Mouse (Mus musculus) kidney, embryonic 16.5 days (tissue): Measurements from ENCODE around the gene Saal1. TPM values are rescaled to one million over a fixed set of nuclear protein-coding genes. Genes with fewer than 3 reads are reported as not detected.
"Not testable (repeated sequence)": the region's sequence is repeated elsewhere in the genome, so short reads cannot be mapped to it uniquely, and the experiment has no call there.

Experiments
- ATAC-seq: fragments of 200-750 bp; cut with Nextera tagmentation; 2 replicates; pipeline ENCODE4 v1.8.0; 2017; ENCODE audit warnings: moderate TSS enrichment; ENCODE audit not compliant: low FRiP score, low TSS enrichment
- H3K27ac ChIP-seq: fragments of 300-500 bp; sonication (generic); 2 replicates; pipeline ENCODE4 v1.5.1; 2014; ENCODE audit warnings: low read length
- H3K27me3 ChIP-seq: fragments of 300-500 bp; sonication (generic); 2 replicates; pipeline ENCODE4 v1.6.1; 2014; ENCODE audit warnings: low read length, control low read depth, mixed read lengths; ENCODE audit not compliant: insufficient read depth
- H3K36me3 ChIP-seq: fragments of 300-500 bp; sonication (generic); 2 replicates; pipeline ENCODE4 v1.6.1; 2014; ENCODE audit warnings: low read length, control low read depth, mixed read lengths; ENCODE audit not compliant: insufficient read depth
- H3K4me1 ChIP-seq: fragments of 300-500 bp; sonication (generic); 2 replicates; pipeline ENCODE4 v1.6.1; 2014; ENCODE audit warnings: low read length, control low read depth, mixed read lengths; ENCODE audit not compliant: insufficient read depth
- H3K4me2 ChIP-seq: fragments of 300-500 bp; sonication (generic); replicated peaks from 2 replicates; pipeline ENCODE4 v1.6.1; 2014; ENCODE audit warnings: low read depth, low read length
- H3K4me3 ChIP-seq: fragments of 300-500 bp; sonication (generic); 2 replicates; pipeline ENCODE4 v1.5.1; 2014; ENCODE audit warnings: mild to moderate bottlenecking, low read length
- H3K9ac ChIP-seq: fragments of 300-500 bp; sonication (generic); replicated peaks from 2 replicates; pipeline ENCODE4 v1.6.1; 2014; ENCODE audit warnings: low read length
- H3K9me3 ChIP-seq: fragments of 300-500 bp; sonication (generic); 2 replicates; pipeline ENCODE4 v1.6.1; 2016; ENCODE audit warnings: low read length, control low read depth
- WGBS: fragments of 180-500 bp; shearing (Covaris S2); extraction: QIAGEN DNeasy Blood & Tissue Kit; methylation state at CpG from one replicate; pipeline ENCODE4 v1.1.7; 2014; 5-methylcytosine and 5-hydroxymethylcytosine counted together
- polyA plus RNA-seq: library from polyadenylated mRNA; unstranded; fragments of >200 nt; fragmentation: Nextera tagmentation; extraction: Ambion mirVana; gene quantifications from 2 replicates; pipeline ENCODE4 v1.2.1, GENCODE M21; 2015

The Saal1 gene
- polyA plus RNA-seq, 1 experiment from 2014 or later: 34.1 TPM

- 71% methylated on average over 6 of the region's 6 CpGs for WGBS
Observed at GRCm38 (mm10) chr7:46712250-46712649, 1.8 kb upstream of the Saal1 start.

GRCm38 (mm10) chr7:46700521-46701025 is 9.9 kb downstream of the Saal1 start:
- no peak overlapping the region for H3K4me3 ChIP-seq
- no peak overlapping the region for H3K9ac ChIP-seq
- no peaks in the 10 kb centered on the region for H3K4me1 ChIP-seq
- WGBS: 89% methylated on average over 6 of the region's 6 CpGs
- ATAC-seq: no peak
- H3K9me3 ChIP-seq: no peaks in the 10 kb centered on the region
- H3K4me2 ChIP-seq: no peak overlapping the region
- peaks cover 75% of the 10 kb centered on the region for H3K36me3 ChIP-seq
- H3K27me3 ChIP-seq: no peaks in the 10 kb centered on the region
- no peak overlapping the region for H3K27ac ChIP-seq

More at GRCm38 (mm10) chr7:46712250-46712649, 1.8 kb upstream of the Saal1 start:
- H3K27ac ChIP-seq: no peak overlapping the region
- no peak for ATAC-seq
- H3K27me3 ChIP-seq: no peaks in the 10 kb centered on the region
- H3K9me3 ChIP-seq: no peaks in the 10 kb centered on the region
- H3K4me2 ChIP-seq: no peak overlapping the region
- peaks cover 7% of the 10 kb centered on the region for H3K36me3 ChIP-seq
- H3K4me1 ChIP-seq: peaks cover 9% of the 10 kb centered on the region
- no peak overlapping the region for H3K4me3 ChIP-seq
- no peak overlapping the region for H3K9ac ChIP-seq

DNA sequence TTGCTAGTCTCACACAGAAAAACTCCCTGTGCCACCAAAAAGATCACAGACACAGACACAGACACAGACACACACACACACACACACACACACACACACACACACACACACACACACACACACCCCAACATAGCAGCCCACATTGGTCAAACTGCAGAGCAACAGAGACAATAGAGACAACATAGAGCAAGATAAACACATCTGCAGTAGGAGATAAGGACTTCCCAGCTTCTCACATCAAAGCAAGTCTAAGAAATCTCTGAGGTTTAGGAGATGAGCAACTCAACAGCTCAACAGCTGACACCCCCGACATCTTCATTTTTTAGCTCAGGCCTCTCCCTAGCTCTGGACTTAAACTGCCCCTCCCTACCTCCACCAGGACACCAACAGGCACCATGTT is 13.7 kb downstream of the Saal1 start:
- no peak for ATAC-seq
- WGBS: 96% methylated on average over 1 of the region's 1 CpGs
- no peaks in the 10 kb centered on the region for H3K4me1 ChIP-seq

DNA sequence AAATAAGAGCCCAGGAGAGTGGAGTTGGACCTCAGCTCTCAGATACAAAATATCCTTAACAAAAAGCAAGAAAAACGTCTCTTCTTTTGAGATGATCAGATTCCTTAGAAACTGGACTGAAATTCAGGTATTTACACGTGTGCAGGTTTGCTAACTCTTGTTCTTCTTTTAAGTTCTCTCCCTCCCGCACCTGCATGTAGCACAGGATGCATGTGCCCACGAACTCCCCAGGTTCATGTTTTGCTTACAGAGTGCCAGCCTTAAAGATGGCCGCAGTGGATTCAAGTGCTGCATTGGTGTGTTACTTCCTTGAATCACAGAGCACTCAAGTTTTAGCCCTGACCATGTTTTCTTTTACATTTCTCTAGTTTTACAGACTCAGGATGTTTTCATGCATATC is 23.7 kb downstream of the Saal1 start:
- Histone ChIP-seq H3K4me1 (no peaks in the 10 kb centered on the region), H3K36me3 (peaks cover 39% of the 10 kb centered on the region), H3K9me3 (no peaks in the 10 kb centered on the region), H3K4me2 (no peak overlapping the region), H3K9ac (no peak overlapping the region), H3K4me3 (no peak overlapping the region), H3K27ac (no peak overlapping the region), H3K27me3 (no peaks in the 10 kb centered on the region)
- ATAC-seq: no peak
- 88% methylated on average over 5 of the region's 5 CpGs for WGBS

More for the DNA sequence above, 13.7 kb downstream of the Saal1 start:
- Histone ChIP-seq H3K36me3 (peaks cover 57% of the 10 kb centered on the region), H3K9me3 (no peaks in the 10 kb centered on the region), H3K4me3 (no peak overlapping the region), H3K27me3 (no peaks in the 10 kb centered on the region), H3K4me2 (no peak overlapping the region), H3K9ac (no peak overlapping the region), H3K27ac (no peak overlapping the region)

DNA sequence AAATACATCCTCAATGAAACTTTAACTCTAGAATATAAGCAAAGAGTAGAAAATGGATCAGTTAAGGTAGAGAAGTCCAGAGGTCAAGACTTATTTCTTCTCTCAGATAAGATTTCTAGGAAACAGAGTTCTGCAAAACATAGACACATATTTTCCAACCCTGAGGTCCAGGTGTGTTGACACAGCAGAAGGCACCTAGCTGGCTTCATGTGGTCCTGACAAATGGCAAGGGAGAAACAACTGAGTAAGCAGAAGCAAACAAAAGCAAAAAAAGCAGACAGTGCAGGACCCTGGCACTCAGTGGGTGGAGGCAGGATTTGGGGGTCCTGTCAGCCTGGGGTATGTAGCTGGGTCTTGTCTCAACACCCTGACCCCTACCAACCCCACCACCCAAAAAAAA is 29.7 kb downstream of the Saal1 start:
- no peak overlapping the region for H3K27ac ChIP-seq
- no peaks in the 10 kb centered on the region for H3K36me3 ChIP-seq
- H3K4me3 ChIP-seq: no peak overlapping the region
- H3K4me2 ChIP-seq: no peak overlapping the region
- H3K27me3 ChIP-seq: no peaks in the 10 kb centered on the region
- no peaks in the 10 kb centered on the region for H3K9me3 ChIP-seq
- no peaks in the 10 kb centered on the region for H3K4me1 ChIP-seq
- H3K9ac ChIP-seq: no peak overlapping the region
- no peak for ATAC-seq

DNA sequence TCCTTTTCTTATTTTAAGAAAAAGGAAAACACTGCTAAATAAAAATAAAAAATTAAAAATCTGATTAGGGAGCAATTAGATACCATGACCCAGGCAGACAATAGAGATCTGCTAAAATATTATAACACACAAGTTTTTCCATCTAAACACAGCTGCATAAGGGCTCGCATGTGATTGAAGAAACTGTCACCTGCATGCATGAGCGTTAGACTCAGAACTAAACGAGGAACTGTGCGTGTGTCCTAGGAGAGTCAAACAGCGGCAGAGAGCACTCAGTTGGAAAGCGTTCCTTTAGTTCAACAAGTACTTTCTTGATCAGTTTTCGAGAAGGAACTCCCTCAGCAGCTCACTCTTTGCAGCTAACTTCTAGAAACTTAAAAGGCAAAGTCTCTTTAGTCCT is 31.4 kb downstream of the Saal1 start:
- not testable (repeated sequence) for H3K4me3 ChIP-seq, H3K27ac ChIP-seq, H3K4me1 ChIP-seq, H3K9ac ChIP-seq, ATAC-seq, H3K27me3 ChIP-seq, H3K9me3 ChIP-seq, H3K4me2 ChIP-seq, H3K36me3 ChIP-seq
- WGBS: 77% methylated on average over 7 of the region's 7 CpGs

- H3K27ac ChIP-seq: no peak overlapping the region
- H3K9me3 ChIP-seq: no peaks in the 10 kb centered on the region
- no peaks in the 10 kb centered on the region for H3K36me3 ChIP-seq
- no peaks in the 10 kb centered on the region for H3K27me3 ChIP-seq
- no peak overlapping the region for H3K4me2 ChIP-seq
- ATAC-seq: no peak
- no peak overlapping the region for H3K9ac ChIP-seq
- no peak overlapping the region for H3K4me3 ChIP-seq
- H3K4me1 ChIP-seq: no peaks in the 10 kb centered on the region
- WGBS: 83% methylated on average over 3 of the region's 3 CpGs
Observed at GRCm38 (mm10) chr7:46678417-46678816, 32.1 kb downstream of the Saal1 start.

DNA sequence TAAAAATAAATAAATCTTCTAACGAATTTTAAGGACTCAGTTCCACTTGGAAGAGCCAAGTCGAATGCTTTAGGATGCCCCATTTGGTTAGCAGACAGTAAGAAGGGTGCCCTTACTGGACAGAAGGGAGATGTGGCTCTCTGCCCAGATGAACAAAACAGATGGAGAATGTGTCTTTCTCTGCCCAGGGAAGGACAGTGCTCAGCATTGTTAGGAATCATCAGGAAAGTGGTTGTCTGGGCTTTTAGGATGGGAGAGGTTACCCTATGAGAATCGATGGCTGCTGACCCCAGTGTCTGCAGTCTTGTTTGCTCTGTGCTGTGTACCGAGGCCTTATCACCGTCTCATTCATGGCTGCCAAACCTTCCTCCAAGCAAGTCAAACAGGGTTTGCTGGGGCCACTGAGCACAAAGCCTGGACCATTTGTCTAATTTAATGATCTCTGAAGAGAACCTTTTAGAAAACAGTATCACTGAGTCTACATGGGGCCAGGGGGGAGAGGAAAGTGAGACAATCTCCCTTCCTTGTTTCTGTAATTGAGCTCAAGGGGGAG is 33.6 kb downstream of the Saal1 start:
- 32% methylated on average over 5 of the region's 5 CpGs for WGBS
- H3K4me3 ChIP-seq: no peak overlapping the region
- no peak for ATAC-seq

GRCm38 (mm10) chr7:46675886-46676285 is 34.6 kb downstream of the Saal1 start:
- Histone ChIP-seq H3K4me3 (no peak overlapping the region), H3K9me3 (no peaks in the 10 kb centered on the region), H3K4me2 (no peak overlapping the region), H3K9ac (no peak overlapping the region), H3K27ac (no peak overlapping the region), H3K36me3 (no peaks in the 10 kb centered on the region), H3K4me1 (peaks cover 5% of the 10 kb centered on the region), H3K27me3 (no peaks in the 10 kb centered on the region)
- WGBS: 85% methylated on average over 8 of the region's 8 CpGs
- ATAC-seq: no peak

More for the DNA sequence above, 33.6 kb downstream of the Saal1 start:
- Histone ChIP-seq H3K9ac (no peak overlapping the region), H3K9me3 (no peaks in the 10 kb centered on the region), H3K4me1 (peaks cover 5% of the 10 kb centered on the region), H3K27me3 (no peaks in the 10 kb centered on the region), H3K4me2 (no peak overlapping the region), H3K36me3 (no peaks in the 10 kb centered on the region), H3K27ac (no peak overlapping the region)

DNA sequence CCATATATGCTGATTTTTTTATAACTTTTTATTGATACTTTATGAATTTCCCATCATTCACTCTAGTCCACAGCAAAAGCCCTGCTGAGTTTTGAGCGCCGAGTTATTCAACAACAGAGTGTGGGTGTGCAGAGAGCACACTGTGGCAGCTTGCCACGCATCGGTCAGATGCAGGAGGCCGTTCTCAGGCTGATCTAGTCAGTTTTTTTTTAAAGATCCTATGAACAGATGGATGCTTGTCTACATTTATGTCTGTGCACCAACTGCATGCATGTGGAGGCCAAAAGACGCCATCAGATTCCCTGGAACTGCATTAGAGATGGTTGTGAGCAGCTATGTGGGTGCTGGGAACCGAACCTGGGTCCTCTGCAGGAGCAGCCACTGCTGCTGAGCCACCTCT is 35.4 kb downstream of the Saal1 start:
- no peak overlapping the region for H3K27ac ChIP-seq
- no peaks in the 10 kb centered on the region for H3K9me3 ChIP-seq
- H3K4me3 ChIP-seq: no peak overlapping the region
- no peak for ATAC-seq
- no peaks in the 10 kb centered on the region for H3K27me3 ChIP-seq
- H3K36me3 ChIP-seq: no peaks in the 10 kb centered on the region
- H3K4me1 ChIP-seq: peaks cover 5% of the 10 kb centered on the region
- H3K4me2 ChIP-seq: no peak overlapping the region
- no peak overlapping the region for H3K9ac ChIP-seq
- WGBS: 89% methylated on average over 7 of the region's 7 CpGs
